Mouse (Mus musculus): Measurements from ENCODE around the gene Dennd1c. TPM values are rescaled to one million over a fixed set of nuclear protein-coding genes. Genes with fewer than 3 reads are reported as not detected.

Dennd1c gene
- total and polyA plus RNA-seq, 3 experiments = 6.8 to 33.9 (median 9.7) TPM

- Histone ChIP-seq H3K9me3 (replicated peaks; ENCODE audit: low read length) (no peaks in the 10 kb centered on the region), H3K4me1 (ENCODE audit: control insufficient read depth in 1 of 2, insufficient read depth in 2 of 2) (peaks cover 0 to 10% of the 10 kb centered on the region in 2 experiments; a peak in 2 of 4 replicates), H3K27ac (ENCODE audit: insufficient read depth, low read depth) (no peak overlapping the region), H3K9ac (ENCODE audit: insufficient read depth, low read depth) (no peak overlapping the region), H3K79me2 (replicated peaks; ENCODE audit: control insufficient read depth, extremely low read depth, insufficient read depth, poor library complexity, severe bottlenecking) (no peaks in the 10 kb centered on the region), H3K4me2 (ENCODE audit: insufficient read depth, low read depth, poor library complexity, severe bottlenecking) (no peak overlapping the region), H3K27me3 (replicated peaks) (no peaks in the 10 kb centered on the region), H3K4me3 (replicated peaks in 1 of 3; ENCODE audit: low read depth in 2 of 3, low read length in 2 of 3, poor library complexity in 1 of 3) (no peak overlapping the region), H3K36me3 (replicated peaks in 1 of 2; ENCODE audit: control insufficient read depth in 1 of 2, insufficient read depth in 1 of 2, low read length in 1 of 2) (peaks cover 44 to 55% of the 10 kb centered on the region in 2 experiments)
- TF ChIP-seq POLR2A (IDR thresholded peaks at IDR 0.05; ENCODE audit: low read depth, low read length) = peak; percentile 6; the same call in 1 of the 2 replicates
- TF ChIP-seq KAT2A (IDR thresholded peaks at IDR 0.05; ENCODE audit: insufficient replicate concordance, low read length) = no peak
- peak; percentile 68; the same call in 1 of the 2 replicates for TF ChIP-seq POLR2AphosphoS2 (IDR thresholded peaks at IDR 0.05; ENCODE audit: low read depth, low read length)
- no peak for DNase-seq (ENCODE audit: extremely low read depth)
- in situ Hi-C loops (cut with MboI; ENCODE audit: low pct_ligation_motif_present, low pct_unique_long_range_greater_than_20kb, low sequenced_read_pairs) = no loop called here
- dilution Hi-C loops (cut with MboI; ENCODE audit: extremely low pct_ligation_motif_present, extremely low pct_unique_long_range_greater_than_20kb, low sequenced_read_pairs) = no loop called here
Observed at GRCm38 (mm10) chr17:57019693-57020092, 58.6 kb downstream of the Dennd1c start.

Other genes with a start within 250 kb of the Dennd1c start
Only the 20 nearest of the 22 such genes appear.
- gene 1700061G19Rik, start 203.0 kb downstream of the Dennd1c start, total RNA-seq (2012; rRNA removed) = 0.08 TPM in 1 of 2 replicates, not detected in the other
- gene 1700061G19Rik, start 203.0 kb downstream of the Dennd1c start, total RNA-seq (2014; rRNA removed) = not detected in 2 replicates
- gene 1700061G19Rik, start 203.0 kb downstream of the Dennd1c start, polyA plus RNA-seq (2012; ENCODE audit: insufficient read length, low read depth) = 0.29 and 0.35 TPM in 2 replicates
- 20.3 and 24.4 TPM in 2 replicates for gene Mllt1, start 143.1 kb downstream of the Dennd1c start, total RNA-seq (2012; rRNA removed)
- 15.9 and 17.1 TPM in 2 replicates for gene Mllt1, start 143.1 kb downstream of the Dennd1c start, total RNA-seq (2014; rRNA removed)
- gene Mllt1, start 143.1 kb downstream of the Dennd1c start, polyA plus RNA-seq (2012; ENCODE audit: insufficient read length, low read depth) = 39.7 and 40.4 TPM in 2 replicates
- not detected in 2 replicates for gene Acer1, start 96.4 kb downstream of the Dennd1c start, total RNA-seq (2012; rRNA removed)
- gene Acer1, start 96.4 kb downstream of the Dennd1c start, total RNA-seq (2014; rRNA removed) = not detected in 2 replicates
- gene Acer1, start 96.4 kb downstream of the Dennd1c start, polyA plus RNA-seq (2012; ENCODE audit: insufficient read length, low read depth) = not detected in 2 replicates
- 166 and 169 TPM in 2 replicates for gene Clpp, start 88.2 kb downstream of the Dennd1c start, total RNA-seq (2012; rRNA removed)
- gene Clpp, start 88.2 kb downstream of the Dennd1c start, total RNA-seq (2014; rRNA removed) = 114 and 120 TPM in 2 replicates
- 115 and 117 TPM in 2 replicates for gene Clpp, start 88.2 kb downstream of the Dennd1c start, polyA plus RNA-seq (2012; ENCODE audit: insufficient read length, low read depth)
- 40.0 and 51.8 TPM in 2 replicates for gene Alkbh7, start 81.2 kb downstream of the Dennd1c start, total RNA-seq (2012; rRNA removed)
- gene Alkbh7, start 81.2 kb downstream of the Dennd1c start, total RNA-seq (2014; rRNA removed) = 32.6 and 35.4 TPM in 2 replicates
- gene Alkbh7, start 81.2 kb downstream of the Dennd1c start, polyA plus RNA-seq (2012; ENCODE audit: insufficient read length, low read depth) = 21.2 and 21.8 TPM in 2 replicates
- 0.34 TPM in 1 of 2 replicates, not detected in the other for gene Pspn, start 78.5 kb downstream of the Dennd1c start, total RNA-seq (2012; rRNA removed)
- not detected in 2 replicates for gene Pspn, start 78.5 kb downstream of the Dennd1c start, total RNA-seq (2014; rRNA removed)
- 0.69 TPM in 1 of 2 replicates, not detected in the other for gene Pspn, start 78.5 kb downstream of the Dennd1c start, polyA plus RNA-seq (2012; ENCODE audit: insufficient read length, low read depth)
- gene Gtf2f1, start 67.2 kb downstream of the Dennd1c start, total RNA-seq (2012; rRNA removed) = 80.4 and 97.6 TPM in 2 replicates
- 50.5 and 54.2 TPM in 2 replicates for gene Gtf2f1, start 67.2 kb downstream of the Dennd1c start, total RNA-seq (2014; rRNA removed)
- 109 and 148 TPM in 2 replicates for gene Gtf2f1, start 67.2 kb downstream of the Dennd1c start, polyA plus RNA-seq (2012; ENCODE audit: insufficient read length, low read depth)
- gene Gm17949, start 67.0 kb downstream of the Dennd1c start, total RNA-seq (2012; rRNA removed) = 0.13 TPM in 1 of 2 replicates, not detected in the other
- gene Gm17949, start 67.0 kb downstream of the Dennd1c start, total RNA-seq (2014; rRNA removed) = not detected in 2 replicates
- not detected in 2 replicates for gene Gm17949, start 67.0 kb downstream of the Dennd1c start, polyA plus RNA-seq (2012; ENCODE audit: insufficient read length, low read depth)
- gene Khsrp, start 47.0 kb downstream of the Dennd1c start, total RNA-seq (2012; rRNA removed) = 98.7 and 102 TPM in 2 replicates
- 23.5 and 25.1 TPM in 2 replicates for gene Khsrp, start 47.0 kb downstream of the Dennd1c start, total RNA-seq (2014; rRNA removed)
- gene Khsrp, start 47.0 kb downstream of the Dennd1c start, polyA plus RNA-seq (2012; ENCODE audit: insufficient read length, low read depth) = 97.5 and 106 TPM in 2 replicates
- not detected in 2 replicates for gene Slc25a41, start 36.9 kb downstream of the Dennd1c start, total RNA-seq (2012; rRNA removed)
- gene Slc25a41, start 36.9 kb downstream of the Dennd1c start, total RNA-seq (2014; rRNA removed) = not detected in 2 replicates
- gene Slc25a41, start 36.9 kb downstream of the Dennd1c start, polyA plus RNA-seq (2012; ENCODE audit: insufficient read length, low read depth) = not detected in 2 replicates
- 0.13 and 0.25 TPM in 2 replicates for gene Crb3, start 19.4 kb downstream of the Dennd1c start, total RNA-seq (2012; rRNA removed)
- not detected in 2 replicates for gene Crb3, start 19.4 kb downstream of the Dennd1c start, total RNA-seq (2014; rRNA removed)
- gene Crb3, start 19.4 kb downstream of the Dennd1c start, polyA plus RNA-seq (2012; ENCODE audit: insufficient read length, low read depth) = not detected in 2 replicates
- gene Slc25a23, start 18.7 kb downstream of the Dennd1c start, total RNA-seq (2012; rRNA removed) = 5.1 and 6.9 TPM in 2 replicates
- 1.4 and 2.2 TPM in 2 replicates for gene Slc25a23, start 18.7 kb downstream of the Dennd1c start, total RNA-seq (2014; rRNA removed)
- 12.1 and 13.8 TPM in 2 replicates for gene Slc25a23, start 18.7 kb downstream of the Dennd1c start, polyA plus RNA-seq (2012; ENCODE audit: insufficient read length, low read depth)
- 0.42 and 0.89 TPM in 2 replicates for gene Tubb4a, start 9.3 kb upstream of the Dennd1c start, total RNA-seq (2012; rRNA removed)
- gene Tubb4a, start 9.3 kb upstream of the Dennd1c start, total RNA-seq (2014; rRNA removed) = 0.09 TPM in 1 of 2 replicates, not detected in the other
- 2.0 and 2.1 TPM in 2 replicates for gene Tubb4a, start 9.3 kb upstream of the Dennd1c start, polyA plus RNA-seq (2012; ENCODE audit: insufficient read length, low read depth)
- gene Tnfsf9, start 26.8 kb upstream of the Dennd1c start, total RNA-seq (2012; rRNA removed) = 252 and 321 TPM in 2 replicates
- 106 and 123 TPM in 2 replicates for gene Tnfsf9, start 26.8 kb upstream of the Dennd1c start, total RNA-seq (2014; rRNA removed)
- gene Tnfsf9, start 26.8 kb upstream of the Dennd1c start, polyA plus RNA-seq (2012; ENCODE audit: insufficient read length, low read depth) = 129 and 137 TPM in 2 replicates
- 483 and 965 TPM in 2 replicates for gene Cd70, start 71.3 kb upstream of the Dennd1c start, total RNA-seq (2012; rRNA removed)
- 261 and 321 TPM in 2 replicates for gene Cd70, start 71.3 kb upstream of the Dennd1c start, total RNA-seq (2014; rRNA removed)
- gene Cd70, start 71.3 kb upstream of the Dennd1c start, polyA plus RNA-seq (2012; ENCODE audit: insufficient read length, low read depth) = 121 and 137 TPM in 2 replicates
- gene Tnfsf14, start 115.7 kb upstream of the Dennd1c start, total RNA-seq (2012; rRNA removed) = 14.6 and 18.1 TPM in 2 replicates
- gene Tnfsf14, start 115.7 kb upstream of the Dennd1c start, total RNA-seq (2014; rRNA removed) = 13.6 and 15.4 TPM in 2 replicates
- 10.6 and 12.7 TPM in 2 replicates for gene Tnfsf14, start 115.7 kb upstream of the Dennd1c start, polyA plus RNA-seq (2012; ENCODE audit: insufficient read length, low read depth)
- gene C3, start 149.6 kb upstream of the Dennd1c start, total RNA-seq (2012; rRNA removed) = 2.5 and 5.4 TPM in 2 replicates
- 1.4 and 3.9 TPM in 2 replicates for gene C3, start 149.6 kb upstream of the Dennd1c start, total RNA-seq (2014; rRNA removed)
- 1.2 and 1.5 TPM in 2 replicates for gene C3, start 149.6 kb upstream of the Dennd1c start, polyA plus RNA-seq (2012; ENCODE audit: insufficient read length, low read depth)
- 23.6 and 32.0 TPM in 2 replicates for gene Gpr108, start 169.9 kb upstream of the Dennd1c start, total RNA-seq (2012; rRNA removed)
- gene Gpr108, start 169.9 kb upstream of the Dennd1c start, total RNA-seq (2014; rRNA removed) = 17.4 and 20.2 TPM in 2 replicates
- gene Gpr108, start 169.9 kb upstream of the Dennd1c start, polyA plus RNA-seq (2012; ENCODE audit: insufficient read length, low read depth) = 25.0 and 26.0 TPM in 2 replicates
- gene Trip10, start 170.9 kb upstream of the Dennd1c start, total RNA-seq (2012; rRNA removed) = 22.9 and 25.2 TPM in 2 replicates
- gene Trip10, start 170.9 kb upstream of the Dennd1c start, total RNA-seq (2014; rRNA removed) = 21.5 and 22.1 TPM in 2 replicates
- gene Trip10, start 170.9 kb upstream of the Dennd1c start, polyA plus RNA-seq (2012; ENCODE audit: insufficient read length, low read depth) = 40.0 and 44.6 TPM in 2 replicates
- gene Vav1, start 200.6 kb upstream of the Dennd1c start, total RNA-seq (2012; rRNA removed) = 84.3 and 108 TPM in 2 replicates
- 60.3 and 66.7 TPM in 2 replicates for gene Vav1, start 200.6 kb upstream of the Dennd1c start, total RNA-seq (2014; rRNA removed)
- 90.9 and 99.8 TPM in 2 replicates for gene Vav1, start 200.6 kb upstream of the Dennd1c start, polyA plus RNA-seq (2012; ENCODE audit: insufficient read length, low read depth)